Mouse (Mus musculus) cortical plate, adult 2 months (tissue): ENCODE results near the gene Rfk.

ENCODE experiments used
- CTCF ChIP-seq: fragments of 200-500 bp; IDR thresholded peaks from 2 replicates; pipeline ENCODE4 v1.5.1; 2011; ENCODE audit warnings: mild to moderate bottlenecking, control low read depth, low read length; ENCODE audit not compliant: insufficient read depth; ENCODE audit errors: extremely low read depth
- POLR2A ChIP-seq: fragments of 200-500 bp; IDR thresholded peaks from 2 replicates; pipeline ENCODE4 v1.6.1; 2011; ENCODE audit warnings: mild to moderate bottlenecking, low read length, control low read depth; ENCODE audit not compliant: insufficient read depth; ENCODE audit errors: extremely low read depth

- TF ChIP-seq CTCF: no peak
- TF ChIP-seq POLR2A: no peak
Measured at GRCm38 (mm10) chr19:17406823-17407222, 13.0 kb downstream of the Rfk start.
